Mouse (Mus musculus) stomach, adult 2 months (tissue): Measurements from ENCODE around the gene Rtn2. TPM values are rescaled to one million over a fixed set of nuclear protein-coding genes. Genes with fewer than 3 reads are reported as not detected.

Experiments used
- polyA plus RNA-seq: library from polyadenylated mRNA; depleted of rRNA; stranded (reverse); fragments of >200 nt; gene quantifications from 2 replicates; pipeline ENCODE4 v1.2.3, GENCODE M21; 2012; rRNA removed

Rtn2 gene
- 25.7 and 26.9 TPM in 2 replicates for polyA plus RNA-seq

GRCm38 (mm10) chr7:19282385-19282784 is at the start of gene Rtn2:
Gene Rtn2 (plus strand): TSS chr7:19282624.

GRCm38 (mm10) chr7:19271238-19272172 is 10.9 kb upstream of the Rtn2 start, which contains the start of gene Vasp:
Gene Vasp (minus strand): TSS chr7:19271817.

GRCm38 (mm10) chr7:19279581-19280114 is 2.8 kb upstream of the Rtn2 start, which contains the start of gene Ppm1n:
Gene Ppm1n (minus strand): TSS chr7:19280064.

DNA sequence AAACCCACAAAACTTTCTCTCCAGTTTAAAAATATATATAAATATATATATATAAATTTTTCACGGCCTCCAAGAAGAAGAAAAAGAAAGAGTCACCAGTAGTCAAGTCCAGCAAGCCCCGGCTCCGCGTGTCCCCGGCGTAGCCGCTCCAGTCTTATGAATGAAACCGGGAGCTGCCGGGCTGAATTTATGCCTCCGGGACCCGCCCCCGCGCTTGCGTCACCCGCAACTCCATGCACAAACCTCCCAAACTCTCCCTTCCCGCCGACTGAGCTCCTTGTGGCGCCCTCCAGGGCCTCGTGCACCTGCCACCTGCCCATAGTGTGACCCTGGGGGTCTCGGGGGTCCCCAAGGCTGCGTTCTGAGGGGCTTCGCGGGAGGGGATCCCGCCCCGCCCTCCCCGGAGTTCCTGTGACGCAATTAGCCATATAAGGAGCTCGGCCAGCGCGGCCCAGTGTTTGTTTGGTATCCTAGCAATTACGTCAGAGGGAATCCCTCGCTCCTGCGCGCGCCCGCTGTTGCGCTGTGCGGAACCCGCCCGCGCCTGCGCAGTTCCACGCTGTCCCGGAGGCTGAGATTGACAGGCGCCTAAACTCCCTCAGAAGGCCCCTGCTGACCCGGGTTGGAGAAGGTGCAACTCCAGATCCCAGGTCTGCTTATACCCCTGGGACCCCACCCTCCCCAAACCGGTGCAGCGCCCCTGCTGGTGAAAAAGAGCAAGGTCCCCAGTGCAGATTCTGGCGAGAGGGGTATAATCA is 27.6 kb downstream of the Rtn2 start, which contains the start of gene Fosb:
Gene Fosb, minus strand, starts transcription at position 168 of the 758 bp plus-strand sequence.

DNA sequence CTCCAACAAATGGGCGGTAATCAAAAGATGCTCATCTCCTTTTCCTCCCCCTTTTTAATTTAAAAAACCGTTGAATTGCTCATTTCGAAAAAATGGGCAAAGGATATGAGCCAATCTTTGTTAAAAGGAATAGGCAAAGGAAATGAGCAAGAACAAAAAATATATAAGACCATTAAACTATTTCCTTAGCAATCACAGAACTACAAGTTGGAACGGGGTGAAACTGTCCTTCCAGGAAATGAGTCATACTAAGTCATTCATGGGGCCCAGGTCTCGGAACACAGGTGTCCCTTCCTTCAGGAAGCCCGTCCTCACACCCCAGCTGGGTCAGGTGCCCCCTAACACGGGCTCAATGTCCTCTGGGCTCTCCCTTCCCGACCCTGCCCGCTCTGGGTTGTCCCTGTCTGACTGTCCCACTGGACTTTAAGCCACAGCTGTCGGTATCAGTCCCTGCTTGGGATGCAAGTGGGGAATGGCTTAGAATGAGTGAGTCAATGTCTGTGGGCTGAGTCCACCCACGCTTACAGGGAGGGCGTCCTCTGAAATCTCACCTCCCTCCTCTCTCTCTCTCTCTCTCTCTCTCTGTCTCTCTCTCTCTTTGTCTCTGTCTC is 61.9 kb downstream of the Rtn2 start, which contains the start of gene Ercc1:
Gene Ercc1, plus strand, starts transcription at position 542 of the 611 bp plus-strand sequence.

Other genes with a start within 250 kb of the Rtn2 start
- 0.18 TPM in 1 of 2 replicates, not detected in the other for gene Rsph6a, start 227.9 kb upstream of the Rtn2 start, polyA plus RNA-seq
- gene Dmwd, start 206.4 kb upstream of the Rtn2 start, polyA plus RNA-seq = 21.7 and 24.0 TPM in 2 replicates
- 706 and 850 TPM in 2 replicates for gene Dmpk, start 198.8 kb upstream of the Rtn2 start, polyA plus RNA-seq
- 27.1 and 28.4 TPM in 2 replicates for gene Six5, start 188.0 kb upstream of the Rtn2 start, polyA plus RNA-seq
- 0.05 and 0.11 TPM in 2 replicates for gene Gm4969, start 164.3 kb upstream of the Rtn2 start, polyA plus RNA-seq
- gene Fbxo46, start 162.8 kb upstream of the Rtn2 start, polyA plus RNA-seq = 4.7 and 6.4 TPM in 2 replicates
- gene Qpctl, start 133.3 kb upstream of the Rtn2 start, polyA plus RNA-seq = 7.6 and 10.2 TPM in 2 replicates
- 3.1 and 3.8 TPM in 2 replicates for gene Snrpd2, start 132.9 kb upstream of the Rtn2 start, polyA plus RNA-seq
- gene Gipr, start 116.5 kb upstream of the Rtn2 start, polyA plus RNA-seq = 0.16 and 0.48 TPM in 2 replicates
- gene Eml2, start 106.2 kb upstream of the Rtn2 start, polyA plus RNA-seq = 25.7 and 35.9 TPM in 2 replicates
- gene Gpr4, start 70.1 kb upstream of the Rtn2 start, polyA plus RNA-seq = 5.0 and 5.8 TPM in 2 replicates
- 15.9 and 16.9 TPM in 2 replicates for gene Opa3, start 54.3 kb upstream of the Rtn2 start, polyA plus RNA-seq
- gene Vasp, start 10.8 kb upstream of the Rtn2 start, polyA plus RNA-seq = 232 and 302 TPM in 2 replicates
- gene Ppm1n, start 2.6 kb upstream of the Rtn2 start, polyA plus RNA-seq = 0.23 and 1.3 TPM in 2 replicates
- 1.1 and 2.1 TPM in 2 replicates for gene Fosb, start 27.4 kb downstream of the Rtn2 start, polyA plus RNA-seq
- 16.8 and 21.2 TPM in 2 replicates for gene Ercc1, start 62.2 kb downstream of the Rtn2 start, polyA plus RNA-seq
- gene Cd3eap, start 76.9 kb downstream of the Rtn2 start, polyA plus RNA-seq = 3.9 and 7.8 TPM in 2 replicates
- gene Ppp1r13l, start 77.1 kb downstream of the Rtn2 start, polyA plus RNA-seq = 21.4 and 23.5 TPM in 2 replicates
- 25.1 and 27.9 TPM in 2 replicates for gene Ercc2, start 99.4 kb downstream of the Rtn2 start, polyA plus RNA-seq
- gene Klc3, start 121.5 kb downstream of the Rtn2 start, polyA plus RNA-seq = 16.2 and 18.5 TPM in 2 replicates
- gene Ckm, start 122.2 kb downstream of the Rtn2 start, polyA plus RNA-seq = 315 and 356 TPM in 2 replicates
- 10.8 and 27.7 TPM in 2 replicates for gene Mark4, start 176.2 kb downstream of the Rtn2 start, polyA plus RNA-seq
- gene Exoc3l2, start 180.7 kb downstream of the Rtn2 start, polyA plus RNA-seq = 6.3 and 7.2 TPM in 2 replicates
- gene Bloc1s3, start 225.7 kb downstream of the Rtn2 start, polyA plus RNA-seq = 7.3 and 15.7 TPM in 2 replicates
- gene Trappc6a, start 225.8 kb downstream of the Rtn2 start, polyA plus RNA-seq = 119 and 179 TPM in 2 replicates
- gene Nkpd1, start 235.2 kb downstream of the Rtn2 start, polyA plus RNA-seq = 45.5 and 87.5 TPM in 2 replicates